Mouse (Mus musculus): ENCODE measurements around the gene Ptgds.

Gene Ptgds

GRCm38 (mm10) chr2:25469969-25470368 lies at the start of gene Ptgds:
TSS of gene Ptgds (minus strand) at chr2:25470046.
- no peak for DNase-seq (ENCODE audit: low spot score)

DNA sequence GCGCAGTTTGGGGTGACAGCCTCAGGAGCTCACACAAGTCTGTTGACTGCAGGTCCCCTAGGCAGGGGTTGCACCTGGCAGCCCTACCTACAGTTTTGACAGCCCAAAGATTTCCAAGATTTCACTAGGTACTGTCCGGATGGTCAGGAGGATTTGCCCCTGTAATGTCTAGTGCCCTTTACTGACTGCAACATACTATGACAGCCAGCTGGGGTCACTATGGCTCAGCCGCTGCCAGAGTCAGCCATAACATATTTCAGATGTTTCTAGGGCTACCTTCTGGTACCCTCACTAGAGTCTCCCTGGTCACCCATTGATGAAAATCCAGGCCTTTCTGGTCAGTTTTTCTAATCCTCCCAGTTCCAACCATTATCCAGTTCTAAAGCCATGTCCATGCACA lies 40.1 kb upstream of the Ptgds start:
- DNase-seq (ENCODE audit: low spot score) = no peak

DNA sequence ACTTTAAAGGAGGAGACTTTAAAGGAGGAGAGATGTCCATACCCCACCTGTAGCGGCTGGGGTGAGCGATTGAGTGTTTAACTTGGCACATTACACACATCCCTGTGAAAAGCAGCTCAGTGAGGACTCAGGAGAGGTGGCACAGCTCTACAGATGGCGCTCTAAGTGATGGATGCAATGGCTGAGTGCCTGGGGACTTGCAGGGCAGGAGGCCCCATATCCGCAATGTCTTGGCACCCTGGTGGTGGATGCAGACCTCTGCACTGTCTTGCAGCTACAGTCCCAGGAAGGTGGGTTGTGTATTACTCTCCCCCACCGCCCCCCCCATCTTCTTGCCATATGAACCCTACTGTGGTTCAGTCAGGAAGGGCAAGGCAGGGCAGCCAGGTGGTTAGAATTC lies 37.1 kb upstream of the Ptgds start:
- no peak for DNase-seq (ENCODE audit: low spot score)

DNA sequence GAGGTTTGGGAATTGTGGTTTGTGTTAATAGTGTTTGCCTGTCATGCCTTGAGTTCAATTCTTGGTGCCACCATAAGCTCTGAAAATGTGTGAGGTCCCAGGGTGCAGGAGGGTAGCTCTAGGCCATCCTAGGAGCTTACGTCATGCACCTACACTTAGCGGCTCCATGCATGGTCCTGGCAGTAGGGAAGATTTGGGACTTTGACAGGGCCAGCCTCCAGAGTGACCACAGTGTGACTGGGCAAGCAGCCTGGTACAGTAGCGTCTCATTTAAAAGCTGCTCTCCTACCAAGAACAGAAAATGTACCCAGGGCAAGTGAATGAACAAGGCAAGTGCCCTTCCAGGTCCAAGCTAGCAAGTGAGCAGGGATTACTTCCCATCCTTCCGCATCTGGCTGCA lies 36.0 kb upstream of the Ptgds start:
- DNase-seq (ENCODE audit: low spot score) = no peak

DNA sequence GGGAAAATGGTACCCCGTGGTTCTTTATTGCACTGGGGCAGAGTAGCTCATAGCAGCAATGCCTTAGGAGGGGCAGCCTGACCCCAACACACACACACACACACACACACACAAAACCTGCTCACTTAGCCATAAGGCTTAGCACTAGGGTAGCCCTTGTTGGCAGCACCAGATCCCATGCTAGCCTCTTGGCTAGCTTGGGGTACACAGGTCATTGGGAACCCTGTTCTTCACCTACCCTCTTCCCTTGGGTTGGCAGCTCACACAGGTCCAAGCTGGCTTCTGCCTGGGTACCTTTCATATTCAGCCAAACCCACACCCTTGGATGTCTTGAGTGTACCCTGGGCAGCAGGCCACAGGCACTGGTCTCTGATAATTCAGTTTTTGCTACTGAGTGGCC lies 35.2 kb upstream of the Ptgds start:
- no peak for DNase-seq (ENCODE audit: low spot score)

DNA sequence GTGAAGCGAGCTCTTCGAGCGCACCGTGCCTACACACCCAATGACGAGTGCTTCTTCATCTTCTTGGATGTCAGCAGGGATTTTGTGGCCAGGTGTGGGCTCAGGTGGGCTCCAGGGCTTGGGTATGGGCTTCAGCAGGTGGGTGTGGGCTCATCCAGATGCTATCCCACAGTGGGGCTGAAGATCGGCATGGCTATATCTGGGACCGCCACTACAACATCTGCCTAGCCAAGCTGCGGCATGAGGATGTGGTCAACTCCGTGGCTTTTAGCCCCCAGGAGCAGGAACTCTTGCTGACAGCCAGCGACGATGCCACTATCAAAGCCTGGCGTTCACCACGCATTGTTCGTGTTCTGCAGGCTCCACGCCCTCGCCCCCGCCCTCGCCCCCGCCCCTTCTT lies 34.7 kb upstream of the Ptgds start:
- DNase-seq (ENCODE audit: low spot score) = no peak

- DNase-seq (ENCODE audit: low spot score) = peak; percentile 85
Observed at GRCm38 (mm10) chr2:25502726-25503125, 32.9 kb upstream of the Ptgds start.

DNA sequence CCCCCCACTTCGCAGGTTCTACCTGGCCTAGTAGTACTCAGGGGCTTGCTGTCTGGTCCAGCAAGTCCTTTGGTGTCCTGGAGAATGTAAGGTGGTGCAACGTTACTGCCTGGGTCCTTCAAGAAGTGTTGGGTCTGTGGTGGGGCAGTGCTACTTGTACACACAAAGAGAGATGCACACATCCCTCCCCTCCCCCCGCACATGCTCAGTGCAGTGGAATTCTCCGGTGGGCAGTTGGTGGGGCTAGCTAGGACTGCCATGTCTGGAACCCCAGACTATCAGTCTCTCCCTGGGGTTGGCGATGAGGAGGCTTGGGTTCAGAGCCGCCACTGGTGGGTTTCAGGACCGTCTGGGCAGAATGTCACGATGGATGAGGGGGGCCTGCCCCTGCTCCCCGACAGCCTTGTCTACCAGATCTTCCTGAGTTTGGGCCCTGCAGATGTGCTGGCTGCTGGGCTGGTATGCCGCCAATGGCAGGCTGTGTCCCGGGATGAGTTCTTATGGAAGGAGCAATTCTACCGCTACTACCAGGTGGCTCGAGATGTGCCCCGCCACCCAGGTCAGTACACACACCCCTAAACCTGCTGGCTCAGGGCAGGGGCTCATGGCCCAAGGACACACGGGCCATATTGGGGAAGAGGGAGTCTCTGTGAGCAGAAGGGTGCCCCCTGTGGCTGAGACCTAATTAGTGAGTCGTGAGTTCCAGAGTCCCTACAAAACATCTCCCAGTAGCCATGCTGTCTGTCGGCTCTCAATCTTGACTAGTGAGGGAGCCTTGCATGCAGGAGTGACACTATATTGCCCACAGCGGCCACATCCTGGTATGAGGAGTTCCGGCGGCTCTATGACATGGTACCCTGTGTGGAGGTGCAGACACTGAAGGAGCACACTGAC lies 32.0 kb upstream of the Ptgds start, which contains the start of gene C8g:
C8g (minus strand) TSS at position 127 of the 894 bp plus-strand sequence.
- no peak for DNase-seq (ENCODE audit: low spot score)

GRCm38 (mm10) chr2:25500576-25501405 lies 30.9 kb upstream of the Ptgds start, which contains the start of gene Fbxw5:
TSS of gene Fbxw5 (plus strand) at chr2:25500750.
- peak; percentile 92 for DNase-seq (ENCODE audit: low spot score)

DNA sequence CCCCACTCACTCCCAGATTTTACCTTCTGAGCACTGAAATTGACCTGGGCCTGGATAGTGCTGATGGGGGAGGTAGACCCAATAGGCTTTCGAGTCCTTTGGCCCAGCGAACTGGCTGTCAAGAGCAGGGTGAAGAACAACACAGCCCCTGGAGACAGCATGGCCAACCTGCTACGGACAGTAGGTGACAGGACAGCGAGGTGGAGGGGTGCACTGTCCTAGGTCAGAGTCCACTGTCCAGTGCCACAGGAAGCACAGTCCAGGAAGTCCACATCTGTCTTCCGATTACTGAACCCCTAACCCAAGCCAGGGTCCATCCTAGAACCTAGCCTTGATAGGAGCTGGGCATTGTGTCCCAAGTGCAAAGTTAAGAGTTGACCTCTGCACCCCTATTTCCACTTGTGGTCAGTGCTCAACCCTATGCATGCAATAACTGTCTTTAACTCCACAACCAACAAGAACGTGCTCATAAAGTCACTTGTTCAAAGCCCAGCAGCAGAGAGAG lies 30.3 kb upstream of the Ptgds start:
- DNase-seq (ENCODE audit: low spot score) = no peak

GRCm38 (mm10) chr2:25498622-25499478 lies 29.0 kb upstream of the Ptgds start:
- no peak for DNase-seq (ENCODE audit: low spot score)

DNA sequence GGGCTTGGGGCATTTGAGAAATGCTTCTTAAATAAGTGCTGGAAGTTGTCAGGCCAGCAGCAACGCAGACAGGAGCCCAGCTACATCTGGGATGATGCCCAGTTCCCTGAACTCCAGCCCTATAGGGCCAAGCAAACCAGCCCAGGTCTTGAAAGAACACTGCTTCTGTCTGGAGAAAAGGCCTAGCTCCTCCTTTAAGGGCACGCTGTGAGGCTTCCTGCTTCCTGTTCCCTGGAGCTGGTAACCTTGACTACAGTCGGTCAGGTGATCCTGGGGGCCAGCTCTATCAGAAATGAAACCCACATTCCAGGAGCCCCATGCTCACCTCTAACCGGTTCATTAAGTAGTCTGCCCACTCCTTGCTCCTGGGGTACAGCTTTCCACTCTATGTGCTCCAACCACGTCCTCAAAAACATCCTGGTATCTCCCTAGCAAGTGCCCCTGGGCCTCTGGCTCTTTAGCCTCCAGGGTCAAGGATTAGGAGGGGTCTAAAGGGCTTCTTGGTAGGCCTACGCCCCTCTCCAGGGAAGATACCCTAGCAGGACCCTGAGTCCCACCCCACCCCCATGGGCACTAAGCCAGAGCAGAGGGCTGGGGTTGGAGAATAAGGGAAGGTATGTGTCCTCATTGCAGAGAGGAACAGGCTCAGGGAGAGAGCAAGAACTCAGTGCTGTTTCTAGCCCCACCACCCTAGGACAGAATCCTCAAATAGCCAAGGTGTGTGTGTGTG lies 28.2 kb upstream of the Ptgds start:
- no peak for DNase-seq (ENCODE audit: low spot score)

DNA sequence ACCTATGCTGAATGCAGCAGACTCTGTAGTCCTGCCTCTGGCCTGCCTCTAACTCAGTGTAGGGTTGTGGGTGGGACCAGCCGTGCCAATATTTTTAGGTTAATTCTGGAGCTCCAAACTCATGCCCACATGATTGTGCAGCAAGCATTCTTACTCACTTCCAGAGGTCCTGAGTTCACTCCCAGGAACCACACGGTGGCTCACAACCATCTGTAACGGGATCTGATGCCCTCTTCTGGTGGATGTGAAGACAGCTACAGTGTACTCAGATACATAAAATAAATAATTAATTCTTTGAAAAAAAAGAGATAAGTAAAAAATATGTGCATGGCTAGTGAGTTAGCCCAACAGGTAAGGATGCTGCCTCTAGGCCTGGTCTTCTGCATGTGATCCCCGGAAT lies 26.6 kb upstream of the Ptgds start:
- DNase-seq (ENCODE audit: low spot score) = no peak

DNA sequence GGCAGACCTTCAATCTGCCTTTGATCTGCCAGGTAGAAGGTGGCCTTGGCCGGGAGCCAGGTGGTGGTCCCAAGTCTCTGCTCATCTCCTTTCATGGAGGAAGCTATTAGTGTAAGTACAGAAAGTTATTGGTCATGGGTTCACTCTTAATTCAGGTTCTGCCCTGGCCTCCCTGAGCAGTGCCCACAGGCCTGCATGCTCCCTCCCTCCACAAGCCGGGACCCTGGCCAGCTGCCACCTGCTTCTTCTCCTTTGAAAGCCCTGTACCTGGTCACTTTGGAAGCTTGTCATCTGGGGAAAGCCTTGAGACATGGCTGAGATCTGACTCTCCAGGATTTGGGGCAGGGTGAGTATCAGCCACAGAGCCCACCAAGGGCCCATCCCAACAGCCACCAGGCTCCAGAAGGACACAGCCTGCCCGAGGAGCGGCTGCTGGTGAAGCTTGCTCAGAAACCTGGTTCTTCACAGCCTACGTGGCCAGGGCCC lies 23.7 kb upstream of the Ptgds start, which contains the start of gene Lcn12:
Lcn12 (minus strand) TSS at position 436 of the 486 bp plus-strand sequence.
- no peak for DNase-seq (ENCODE audit: low spot score)

- DNase-seq (ENCODE audit: low spot score) = no peak
Observed at GRCm38 (mm10) chr2:25492988-25493387, 23.1 kb upstream of the Ptgds start.

- no peak for DNase-seq (ENCODE audit: low spot score)
Observed at GRCm38 (mm10) chr2:25488671-25489068, 18.8 kb upstream of the Ptgds start.

GRCm38 (mm10) chr2:25487965-25488670 lies 18.3 kb upstream of the Ptgds start:
- no peak for DNase-seq (ENCODE audit: low spot score)

DNA sequence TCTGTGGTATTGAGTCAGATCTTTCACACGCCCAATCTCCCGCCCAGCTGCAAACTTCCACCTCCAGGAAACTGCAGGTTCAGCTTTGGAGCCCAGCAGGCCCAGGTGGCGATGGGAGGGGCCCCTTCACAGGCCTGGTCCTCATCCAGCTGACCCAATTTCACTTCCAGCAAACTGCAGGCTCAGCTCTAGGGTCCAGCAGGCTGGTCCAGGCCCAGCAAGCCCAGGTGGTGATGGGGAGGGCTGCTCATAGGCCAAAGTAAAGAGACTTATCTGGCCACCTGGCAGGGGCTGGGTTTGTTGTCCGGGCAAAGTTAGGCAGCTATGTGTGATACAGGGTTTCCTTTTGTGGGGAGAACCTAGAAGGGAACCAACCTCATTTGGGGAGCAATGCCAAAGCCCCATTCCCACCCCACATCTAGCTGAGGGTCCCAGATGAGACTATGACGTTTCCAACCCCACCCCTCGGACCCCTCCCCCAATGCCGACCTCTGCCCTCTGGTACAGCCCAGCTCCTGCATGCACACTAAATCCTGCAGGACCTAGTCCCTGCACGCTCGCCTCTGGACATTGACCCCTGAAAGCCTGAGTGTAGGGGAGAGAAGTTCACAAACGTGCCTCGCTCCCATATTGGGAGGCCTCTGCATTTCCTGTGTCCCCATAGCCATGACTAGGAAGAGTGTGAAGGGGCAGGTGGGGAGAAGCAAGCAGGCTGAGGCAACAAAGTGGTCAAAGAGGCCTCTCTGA lies 15.2 kb upstream of the Ptgds start:
- no peak for DNase-seq (ENCODE audit: low spot score)

GRCm38 (mm10) chr2:25482969-25483368 lies 13.1 kb upstream of the Ptgds start:
- no peak for DNase-seq (ENCODE audit: low spot score)
